Mouse (Mus musculus) intestine, embryonic 14.5 days (tissue): ENCODE measurements around the gene Ccdc173. TPM values are rescaled to one million over a fixed set of nuclear protein-coding genes. Genes with fewer than 3 reads are reported as not detected.
"Not testable (repeated sequence)": the region's sequence is repeated elsewhere in the genome, so short reads cannot be mapped to it uniquely, and the experiment has no call there.

Source experiments
- ATAC-seq: fragments of 200-750 bp; cut with Nextera tagmentation; replicated peaks from 2 replicates; pipeline ENCODE4 v1.8.0; 2017; ENCODE audit warnings: low read depth, moderate number of reproducible peaks, moderate TSS enrichment, moderate library complexity; ENCODE audit not compliant: low FRiP score, low TSS enrichment
- DNase-seq: peaks from one replicate; pipeline ENCODE4 v3.0.0-alpha.2; 2018; ENCODE audit warnings: low spot score
- H3K27ac ChIP-seq: fragments of 300-500 bp; sonication (generic); 2 replicates; pipeline ENCODE4 v1.5.1; 2014; ENCODE audit warnings: low read depth, mild to moderate bottlenecking, control low read depth
- H3K27me3 ChIP-seq: fragments of 300-500 bp; sonication (generic); replicated peaks from 2 replicates; pipeline ENCODE4 v1.6.1; 2014; ENCODE audit warnings: low read length, control low read depth; ENCODE audit not compliant: control insufficient read depth, insufficient read depth
- H3K36me3 ChIP-seq: fragments of 300-500 bp; sonication (generic); 2 replicates; pipeline ENCODE4 v1.6.1; 2014; ENCODE audit warnings: low read length, control low read depth; ENCODE audit not compliant: control insufficient read depth, insufficient read depth
- H3K4me1 ChIP-seq: fragments of 300-500 bp; sonication (generic); replicated peaks from 2 replicates; pipeline ENCODE4 v1.6.1; 2014; ENCODE audit warnings: low read length, control low read depth, mixed read lengths; ENCODE audit not compliant: control insufficient read depth, insufficient read depth
- H3K4me2 ChIP-seq: fragments of 300-500 bp; sonication (generic); 2 replicates; pipeline ENCODE4 v1.6.1; 2014; ENCODE audit warnings: low read length
- H3K4me3 ChIP-seq: fragments of 300-500 bp; sonication (generic); 2 replicates; pipeline ENCODE4 v1.5.1; 2014; ENCODE audit warnings: low read depth, low read length, control low read depth, mixed read lengths
- H3K9ac ChIP-seq: fragments of 300-500 bp; sonication (generic); 2 replicates; pipeline ENCODE4 v1.6.1; 2014; ENCODE audit warnings: mild to moderate bottlenecking, low read length
- H3K9me3 ChIP-seq: fragments of 300-500 bp; sonication (generic); 2 replicates; pipeline ENCODE4 v1.6.1; 2016; ENCODE audit warnings: low read length, control low read depth; ENCODE audit not compliant: control insufficient read depth
- WGBS: fragments of 180-500 bp; shearing (Covaris S2); extraction: QIAGEN DNeasy Blood & Tissue Kit; methylation state at CpG from one replicate; pipeline ENCODE4 v1.1.7; 2014; 5-methylcytosine and 5-hydroxymethylcytosine counted together
- polyA plus RNA-seq: library from polyadenylated mRNA; unstranded; fragments of >200 nt; fragmentation: Nextera tagmentation; extraction: Ambion mirVana; gene quantifications from 2 replicates; pipeline ENCODE4 v1.2.1, GENCODE M21; 2014

Ccdc173 gene
- polyA plus RNA-seq, 1 experiment from 2014 or later: 1.5 TPM

DNA sequence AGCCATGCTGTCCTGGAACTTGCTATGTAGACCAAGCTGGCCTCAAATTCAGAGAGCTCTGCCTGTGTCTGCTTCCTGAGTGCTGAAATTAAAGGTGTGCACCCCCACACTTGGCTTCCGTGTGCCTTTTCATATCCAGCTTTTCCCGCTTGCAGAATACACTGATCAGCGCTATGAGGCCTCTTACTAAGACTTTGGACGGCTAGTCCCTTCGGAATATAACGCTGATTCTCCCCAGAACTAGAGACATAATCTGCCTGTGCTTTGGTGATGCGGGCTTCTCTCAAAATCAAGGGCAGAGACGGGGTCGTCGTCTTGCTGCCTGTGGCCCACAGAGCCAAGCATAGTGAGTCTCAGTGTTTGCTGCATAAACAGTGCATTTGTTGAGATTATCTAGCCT, 36.5 kb upstream of the Ccdc173 start:
- H3K4me2 ChIP-seq: no peak overlapping the region
- WGBS: 70% methylated on average over 10 of the region's 10 CpGs
- peak overlapping the region; percentile 14; the same call in 1 of the 2 replicates for H3K27ac ChIP-seq
- no peaks in the 10 kb centered on the region for H3K27me3 ChIP-seq
- H3K36me3 ChIP-seq: peaks cover 22% of the 10 kb centered on the region
- H3K9me3 ChIP-seq: no peaks in the 10 kb centered on the region
- H3K4me1 ChIP-seq: peaks cover 8% of the 10 kb centered on the region; the same call in 1 of the 2 replicates
- no peak for DNase-seq
- H3K4me3 ChIP-seq: no peak overlapping the region
- H3K9ac ChIP-seq: no peak overlapping the region
- ATAC-seq: no peak

DNA sequence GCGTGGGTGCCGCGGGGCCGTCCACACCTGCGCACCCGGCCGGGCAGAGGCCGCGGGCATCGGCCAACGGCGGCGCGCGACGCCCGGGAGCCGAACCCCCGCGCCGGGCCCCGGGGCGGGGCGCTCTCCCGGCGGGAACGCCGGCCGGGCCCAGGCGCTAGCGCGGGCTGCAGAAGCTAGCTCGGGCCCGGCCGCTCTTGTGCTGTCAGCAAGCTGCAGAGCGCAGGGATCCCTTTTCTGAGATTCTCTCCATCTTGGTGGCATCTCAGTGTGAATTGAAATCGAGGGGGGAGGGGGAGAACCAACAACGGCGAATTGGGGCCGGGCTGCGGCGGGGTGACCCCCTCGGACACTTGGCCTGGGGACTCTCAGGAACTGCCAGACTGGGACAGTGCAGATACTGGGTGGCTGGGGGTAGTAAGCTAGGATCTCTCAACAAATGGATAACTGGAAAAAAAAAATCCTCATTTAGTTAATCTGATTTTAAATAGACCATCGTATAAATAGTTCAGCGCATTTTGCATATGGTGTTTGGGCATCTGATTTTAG, 33.8 kb upstream of the Ccdc173 start:
- 2% methylated on average over 44 of the region's 45 CpGs for WGBS
- peak overlapping the region; percentile 84 for H3K4me2 ChIP-seq
- no peaks in the 10 kb centered on the region for H3K9me3 ChIP-seq
- H3K36me3 ChIP-seq: 0 out of 2 replicates have a peak, but pooled peaks cover 10% of the 10 kb centered on the region
- H3K4me3 ChIP-seq: peak overlapping the region; percentile 59
- ATAC-seq (peak; percentile 80), DNase-seq (peak; percentile 82)
- H3K27ac ChIP-seq: peak overlapping the region; percentile 97
- no peaks in the 10 kb centered on the region for H3K27me3 ChIP-seq
- H3K4me1 ChIP-seq: peaks cover 8% of the 10 kb centered on the region; the same call in 1 of the 2 replicates
- peak overlapping the region; percentile 88 for H3K9ac ChIP-seq

DNA sequence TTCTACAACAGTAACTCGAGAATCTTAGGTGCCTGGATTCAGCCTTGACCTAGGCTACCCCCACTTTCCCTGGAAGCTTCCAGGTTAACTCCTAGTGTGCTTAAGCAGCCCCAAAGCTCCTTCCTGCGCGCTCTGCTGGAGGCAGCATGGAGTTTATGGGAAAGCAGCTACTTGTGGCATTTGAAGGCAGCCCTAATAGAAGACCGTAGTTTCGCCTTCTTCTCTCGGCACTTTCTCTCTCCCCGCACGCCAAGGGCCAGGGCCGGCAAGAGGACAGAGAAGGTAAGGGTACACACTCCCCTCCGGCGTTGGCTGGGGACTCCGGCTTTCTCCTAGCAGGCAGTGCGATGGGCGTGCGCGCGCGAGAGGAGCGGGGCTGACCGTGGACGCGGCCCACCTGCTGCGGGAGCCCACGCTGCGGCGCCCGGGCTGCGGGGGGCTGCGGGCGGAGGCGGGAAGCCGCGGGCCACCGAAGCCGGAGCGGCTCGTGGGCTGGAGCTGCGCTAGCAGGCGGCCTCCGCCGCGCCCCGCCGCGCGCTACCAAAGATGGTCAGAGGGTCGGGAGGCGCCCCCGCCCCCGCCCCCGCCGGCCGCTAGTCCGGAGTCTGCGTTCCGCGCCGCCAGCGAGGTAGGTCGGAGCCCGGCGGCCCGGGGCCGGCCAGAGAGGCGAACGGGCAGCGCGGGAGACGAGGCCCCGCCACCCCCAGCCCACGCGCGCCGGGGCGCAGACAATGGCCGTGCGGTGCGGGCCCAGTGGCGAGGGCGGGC, 33.2 kb upstream of the Ccdc173 start:
- peak overlapping the region; percentile 88 for H3K9ac ChIP-seq
- peaks cover 8% of the 10 kb centered on the region; the same call in 1 of the 2 replicates for H3K4me1 ChIP-seq
- peak overlapping the region; percentile 59 for H3K4me3 ChIP-seq
- 0 out of 2 replicates have a peak, but pooled peaks cover 10% of the 10 kb centered on the region for H3K36me3 ChIP-seq
- ATAC-seq (peak; percentile 84), DNase-seq (peak; percentile 88)
- no peaks in the 10 kb centered on the region for H3K9me3 ChIP-seq
- no peaks in the 10 kb centered on the region for H3K27me3 ChIP-seq
- H3K27ac ChIP-seq: peak overlapping the region; percentile 97
- under 1% methylated on average over 72 of the region's 80 CpGs for WGBS
- H3K4me2 ChIP-seq: peak overlapping the region; percentile 84

DNA sequence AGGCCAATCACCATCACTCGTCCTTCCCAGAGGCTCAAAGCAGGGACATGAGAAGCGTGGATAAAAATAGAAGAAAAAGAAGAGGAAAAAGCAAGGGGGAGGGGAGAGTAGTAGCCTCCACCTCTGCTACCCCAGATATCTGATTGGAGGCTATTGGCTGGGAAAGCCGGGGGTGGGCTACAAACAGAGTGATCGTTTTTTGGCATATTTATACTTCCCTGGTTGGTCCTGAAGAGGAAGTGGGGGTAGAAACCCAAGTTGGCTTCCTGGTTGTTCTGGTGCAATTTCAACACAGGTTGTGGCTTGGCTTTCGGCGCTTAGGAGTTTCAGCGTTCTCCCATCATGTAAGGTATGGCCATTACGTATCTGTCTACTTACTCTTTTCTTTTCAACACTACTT, 32.3 kb upstream of the Ccdc173 start, which contains the start of gene Klhl23:
Gene Klhl23 (plus strand): TSS at position 234 of the 400 bp plus-strand sequence.
- Histone ChIP-seq H3K27ac (peak within 1 kb of the TSS; percentile 97), H3K9ac (peak within 1 kb of the TSS; percentile 88), H3K9me3 (no peaks in the 10 kb centered on the region), H3K27me3 (no peaks in the 10 kb centered on the region), H3K4me3 (peak within 1 kb of the TSS; percentile 59), H3K4me2 (peak within 1 kb of the TSS; percentile 84), H3K4me1 (peaks cover 8% of the 10 kb centered on the region; the same call in 1 of the 2 replicates), H3K36me3 (0 out of 2 replicates have a peak, but pooled peaks cover 10% of the 10 kb centered on the region)
- 8% methylated on average over 8 of the region's 8 CpGs for WGBS
- ATAC-seq (no peak), DNase-seq (no peak)

DNA sequence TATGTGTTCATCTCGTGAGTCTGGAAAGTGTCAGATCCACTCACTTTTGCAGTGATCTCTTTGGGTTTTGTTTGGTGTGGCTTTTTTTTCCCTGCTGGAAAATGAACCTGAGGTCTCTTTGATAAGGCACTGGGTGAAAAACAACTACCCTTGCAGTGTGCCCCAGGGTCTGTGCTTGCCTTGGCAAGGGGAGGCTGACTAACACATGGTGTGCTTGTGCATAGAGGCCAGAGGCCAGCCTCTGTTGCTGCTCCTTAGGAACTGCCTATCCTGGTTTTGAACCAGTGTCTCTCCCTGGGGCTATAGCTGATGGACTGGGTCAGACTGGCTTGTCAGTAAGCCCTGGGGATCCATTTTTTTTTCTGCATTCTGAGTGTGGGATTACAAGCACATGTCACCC, 30.8 kb upstream of the Ccdc173 start:
- Histone ChIP-seq H3K9me3 (no peaks in the 10 kb centered on the region), H3K27me3 (no peaks in the 10 kb centered on the region), H3K9ac (no peak overlapping the region), H3K27ac (no peak overlapping the region), H3K4me1 (peaks cover 8% of the 10 kb centered on the region; the same call in 1 of the 2 replicates), H3K36me3 (0 out of 2 replicates have a peak, but pooled peaks cover 10% of the 10 kb centered on the region), H3K4me3 (no peak overlapping the region), H3K4me2 (no peak overlapping the region)
- DNase-seq (no peak), ATAC-seq (no peak)
- WGBS: 25% methylated on average over 1 of the region's 1 CpGs

DNA sequence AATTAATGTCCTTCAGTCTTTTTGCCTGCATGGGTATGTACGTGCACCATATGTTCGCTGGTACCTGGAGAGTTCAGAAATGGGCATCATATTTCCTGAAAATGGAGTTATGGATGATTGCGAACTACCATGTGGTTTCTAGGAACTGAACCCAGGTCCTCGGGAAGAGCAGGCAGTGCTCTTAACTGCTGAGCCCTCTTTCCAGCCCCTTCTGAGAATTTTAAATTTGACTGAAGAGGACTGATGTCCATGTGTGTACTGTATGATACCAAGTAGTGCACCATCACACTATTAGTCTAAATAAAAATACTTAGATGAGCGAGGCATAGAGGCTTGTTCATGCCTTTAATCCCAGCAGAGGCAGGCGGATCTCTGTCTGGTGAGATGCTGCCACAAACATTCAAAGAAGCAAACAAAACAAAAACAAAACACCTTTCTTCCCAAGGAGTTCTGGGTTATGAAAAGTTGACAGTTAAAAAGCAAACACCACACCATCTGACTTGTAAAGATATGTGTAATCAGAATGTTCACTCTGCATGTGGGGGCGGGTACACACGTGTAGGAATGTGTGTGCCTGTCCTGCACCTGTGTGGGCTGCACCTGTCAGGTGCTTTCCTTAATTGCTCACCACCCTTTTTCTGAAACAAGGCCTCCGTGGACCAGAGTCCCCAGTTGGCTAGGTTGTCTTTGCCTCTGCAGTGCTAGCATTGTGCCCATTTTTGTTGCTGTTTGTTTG, 29.1 kb upstream of the Ccdc173 start:
- Histone ChIP-seq H3K9me3 (no peaks in the 10 kb centered on the region), H3K4me3 (no peak overlapping the region), H3K36me3 (no peaks in the 10 kb centered on the region), H3K27me3 (no peaks in the 10 kb centered on the region), H3K9ac (no peak overlapping the region), H3K4me1 (peaks cover 4% of the 10 kb centered on the region; the same call in 1 of the 2 replicates), H3K27ac (no peak overlapping the region), H3K4me2 (no peak overlapping the region)
- no peak for DNase-seq
- ATAC-seq: no peak
- 80% methylated on average over 9 of the region's 9 CpGs for WGBS

DNA sequence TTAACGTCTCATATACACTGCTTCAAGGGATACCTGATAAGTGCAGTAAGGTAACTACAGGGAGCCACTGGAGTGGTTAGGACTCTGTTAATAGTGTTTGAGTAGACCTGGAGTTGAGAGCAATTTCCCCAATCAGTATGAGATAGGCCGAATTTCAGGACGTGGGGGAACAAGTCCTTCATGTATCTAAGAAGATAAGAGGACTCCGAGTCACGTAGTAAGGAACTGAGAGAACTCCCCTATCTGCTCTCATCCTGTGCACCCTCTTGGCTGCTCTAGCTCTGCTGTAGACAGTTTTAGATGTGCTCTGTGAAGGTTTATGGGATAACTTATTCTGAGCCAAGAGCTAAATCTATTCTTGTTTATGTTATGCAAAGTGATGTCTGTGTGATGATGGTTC, 27.2 kb upstream of the Ccdc173 start:
- no peak for DNase-seq
- H3K36me3 ChIP-seq: no peaks in the 10 kb centered on the region
- no peak overlapping the region for H3K4me2 ChIP-seq
- no peaks in the 10 kb centered on the region for H3K9me3 ChIP-seq
- H3K27ac ChIP-seq: no peak overlapping the region
- ATAC-seq: no peak
- no peaks in the 10 kb centered on the region for H3K27me3 ChIP-seq
- 60% methylated on average over 5 of the region's 5 CpGs for WGBS
- no peak overlapping the region for H3K9ac ChIP-seq
- peaks cover 2% of the 10 kb centered on the region; the same call in 1 of the 2 replicates for H3K4me1 ChIP-seq
- H3K4me3 ChIP-seq: no peak overlapping the region

DNA sequence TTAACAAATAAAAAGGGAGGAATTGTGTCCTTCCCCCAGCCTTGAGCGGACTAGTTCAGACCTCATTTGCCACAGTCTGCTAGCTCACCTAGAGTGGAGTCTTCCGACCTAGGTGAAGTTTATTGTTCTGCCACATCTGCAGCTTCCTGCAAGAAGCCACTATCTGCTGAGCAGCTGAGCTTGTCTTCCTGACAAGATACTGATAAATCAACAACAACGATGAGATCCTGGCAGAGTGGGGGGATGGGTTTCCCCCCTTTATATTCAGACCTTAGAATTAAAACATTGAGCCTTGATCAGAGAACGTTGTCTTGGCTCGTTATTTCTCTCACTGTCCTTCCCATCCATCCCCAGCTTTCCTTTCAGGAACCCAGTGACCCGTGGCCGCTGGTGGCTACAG, 22.0 kb upstream of the Ccdc173 start:
- H3K4me1 ChIP-seq, ATAC-seq, H3K4me2 ChIP-seq, DNase-seq, H3K36me3 ChIP-seq, H3K4me3 ChIP-seq, H3K9me3 ChIP-seq, H3K9ac ChIP-seq, H3K27ac ChIP-seq, H3K27me3 ChIP-seq: not testable (repeated sequence)
- WGBS: 67% methylated on average over 7 of the region's 7 CpGs
